Mouse (Mus musculus) liver, embryonic 11.5 days (tissue): Measurements from ENCODE around the gene Kirrel3. TPM values are rescaled to one million over a fixed set of nuclear protein-coding genes. Genes with fewer than 3 reads are reported as not detected.

Experiments
- ATAC-seq: fragments of 200-750 bp; cut with Nextera tagmentation; replicated peaks from 2 replicates; pipeline ENCODE4 v1.8.0; 2017; ENCODE audit warnings: moderate number of reproducible peaks, mild to moderate bottlenecking, moderate TSS enrichment, moderate library complexity; ENCODE audit not compliant: low FRiP score
- DNase-seq: peaks from one replicate; pipeline ENCODE4 v3.0.0-alpha.2; 2017; ENCODE audit warnings: low spot score
- H3K27ac ChIP-seq: fragments of 300-500 bp; sonication (generic); 2 replicates; pipeline ENCODE4 v1.5.1; 2014; ENCODE audit warnings: mild to moderate bottlenecking, low read depth, low read length, control low read depth
- H3K27me3 ChIP-seq: fragments of 300-500 bp; sonication (generic); replicated peaks from 2 replicates; pipeline ENCODE4 v1.6.1; 2014; ENCODE audit warnings: low read length, mixed read lengths; ENCODE audit not compliant: control insufficient read depth, insufficient read depth
- H3K36me3 ChIP-seq: fragments of 300-500 bp; sonication (generic); 2 replicates; pipeline ENCODE4 v1.6.1; 2014; ENCODE audit warnings: mild to moderate bottlenecking, low read length, moderate library complexity, mixed read lengths; ENCODE audit not compliant: control insufficient read depth, insufficient read depth
- H3K4me1 ChIP-seq: fragments of 300-500 bp; sonication (generic); replicated peaks from 2 replicates; pipeline ENCODE4 v1.6.1; 2014; ENCODE audit warnings: low read length, mixed read lengths; ENCODE audit not compliant: control insufficient read depth, insufficient read depth
- H3K4me2 ChIP-seq: fragments of 300-500 bp; sonication (generic); 2 replicates; pipeline ENCODE4 v1.6.1; 2014; ENCODE audit warnings: mild to moderate bottlenecking, control low read depth, moderate library complexity
- H3K4me3 ChIP-seq: fragments of 300-500 bp; sonication (generic); 2 replicates; pipeline ENCODE4 v1.5.1; 2014; ENCODE audit warnings: low read depth, low read length, control low read depth
- H3K9ac ChIP-seq: fragments of 300-500 bp; sonication (generic); 2 replicates; pipeline ENCODE4 v1.6.1; 2014; ENCODE audit warnings: low read depth, low read length, control low read depth
- H3K9me3 ChIP-seq: fragments of 300-500 bp; sonication (generic); 2 replicates; pipeline ENCODE4 v1.6.1; 2016; ENCODE audit warnings: low read length, inconsistent platforms, mixed read lengths; ENCODE audit not compliant: control insufficient read depth
- WGBS: fragments of 180-500 bp; shearing (Covaris S2); extraction: QIAGEN DNeasy Blood & Tissue Kit; methylation state at CpG from one replicate; pipeline ENCODE4 v1.1.7; 2014; 5-methylcytosine and 5-hydroxymethylcytosine counted together
- polyA plus RNA-seq: library from polyadenylated mRNA; unstranded; fragments of >200 nt; fragmentation: Nextera tagmentation; extraction: Ambion mirVana; gene quantifications from 2 replicates; pipeline ENCODE4 v1.2.1, GENCODE M21; 2014

The Kirrel3 gene
- polyA plus RNA-seq, 1 experiment from 2014 or later, result 0.77 TPM

- H3K4me1 ChIP-seq, result no peaks in the 10 kb centered on the region
- H3K4me3 ChIP-seq, result no peak overlapping the region
- H3K27ac ChIP-seq, result no peak overlapping the region
- no peak for ATAC-seq
- 44% methylated on average over 2 of the region's 2 CpGs for WGBS
- no peaks in the 10 kb centered on the region for H3K9me3 ChIP-seq
- H3K9ac ChIP-seq, result no peak overlapping the region
- no peaks in the 10 kb centered on the region for H3K27me3 ChIP-seq
- no peak overlapping the region for H3K4me2 ChIP-seq
- no peak for DNase-seq
- H3K36me3 ChIP-seq, result no peaks in the 10 kb centered on the region
Observed at GRCm38 (mm10) chr9:34624021-34624420, 138.3 kb downstream of the Kirrel3 start.

GRCm38 (mm10) chr9:34628841-34629240 is 143.1 kb downstream of the Kirrel3 start:
- Histone ChIP-seq H3K4me3 (no peak overlapping the region), H3K36me3 (no peaks in the 10 kb centered on the region), H3K4me1 (no peaks in the 10 kb centered on the region), H3K4me2 (no peak overlapping the region), H3K27ac (no peak overlapping the region), H3K27me3 (no peaks in the 10 kb centered on the region), H3K9ac (no peak overlapping the region), H3K9me3 (no peaks in the 10 kb centered on the region)
- ATAC-seq (no peak), DNase-seq (no peak)
- WGBS, result 64% methylated on average over 3 of the region's 3 CpGs

- 81% methylated on average over 6 of the region's 6 CpGs for WGBS
Observed at GRCm38 (mm10) chr9:34635696-34636095, 150.0 kb downstream of the Kirrel3 start.

GRCm38 (mm10) chr9:34643917-34644316 is 158.2 kb downstream of the Kirrel3 start:
- DNase-seq (no peak), ATAC-seq (no peak)
- no peaks in the 10 kb centered on the region for H3K36me3 ChIP-seq
- no peaks in the 10 kb centered on the region for H3K4me1 ChIP-seq
- WGBS, result 42% methylated on average over 3 of the region's 3 CpGs
- H3K4me2 ChIP-seq, result no peak overlapping the region
- H3K9me3 ChIP-seq, result no peaks in the 10 kb centered on the region
- no peak overlapping the region for H3K27ac ChIP-seq
- H3K9ac ChIP-seq, result no peak overlapping the region
- H3K27me3 ChIP-seq, result no peaks in the 10 kb centered on the region
- no peak overlapping the region for H3K4me3 ChIP-seq

More at GRCm38 (mm10) chr9:34635696-34636095, 150.0 kb downstream of the Kirrel3 start:
- DNase-seq (no peak), ATAC-seq (no peak)
- Histone ChIP-seq H3K36me3 (no peaks in the 10 kb centered on the region), H3K4me2 (no peak overlapping the region), H3K27ac (no peak overlapping the region), H3K9ac (no peak overlapping the region), H3K4me3 (no peak overlapping the region), H3K27me3 (no peaks in the 10 kb centered on the region), H3K9me3 (no peaks in the 10 kb centered on the region), H3K4me1 (no peaks in the 10 kb centered on the region)

GRCm38 (mm10) chr9:34644392-34644791 is 158.7 kb downstream of the Kirrel3 start:
- ATAC-seq, result no peak
- no peak overlapping the region for H3K9ac ChIP-seq
- H3K9me3 ChIP-seq, result no peaks in the 10 kb centered on the region
- H3K27ac ChIP-seq, result no peak overlapping the region
- no peak for DNase-seq
- no peaks in the 10 kb centered on the region for H3K27me3 ChIP-seq
- H3K36me3 ChIP-seq, result no peaks in the 10 kb centered on the region
- no peak overlapping the region for H3K4me2 ChIP-seq
- H3K4me1 ChIP-seq, result no peaks in the 10 kb centered on the region
- WGBS, result 76% methylated on average over 8 of the region's 8 CpGs
- H3K4me3 ChIP-seq, result no peak overlapping the region

- no peak overlapping the region for H3K9ac ChIP-seq
- H3K27ac ChIP-seq, result no peak overlapping the region
- no peak for ATAC-seq
- no peaks in the 10 kb centered on the region for H3K27me3 ChIP-seq
- no peak overlapping the region for H3K4me2 ChIP-seq
- no peak for DNase-seq
- no peaks in the 10 kb centered on the region for H3K36me3 ChIP-seq
- 66% methylated on average over 9 of the region's 9 CpGs for WGBS
- no peaks in the 10 kb centered on the region for H3K9me3 ChIP-seq
- H3K4me1 ChIP-seq, result no peaks in the 10 kb centered on the region
- H3K4me3 ChIP-seq, result no peak overlapping the region
Observed at GRCm38 (mm10) chr9:34646831-34647230, 161.1 kb downstream of the Kirrel3 start.

- Histone ChIP-seq H3K9ac (no peak overlapping the region), H3K4me2 (no peak overlapping the region), H3K4me3 (no peak overlapping the region), H3K9me3 (no peaks in the 10 kb centered on the region), H3K36me3 (no peaks in the 10 kb centered on the region), H3K27me3 (no peaks in the 10 kb centered on the region), H3K27ac (no peak overlapping the region), H3K4me1 (no peaks in the 10 kb centered on the region)
- ATAC-seq (no peak), DNase-seq (no peak)
- 57% methylated on average over 3 of the region's 3 CpGs for WGBS
Observed at GRCm38 (mm10) chr9:34652278-34652677, 166.6 kb downstream of the Kirrel3 start.

GRCm38 (mm10) chr9:34653141-34653540 is 167.4 kb downstream of the Kirrel3 start:
- no peaks in the 10 kb centered on the region for H3K27me3 ChIP-seq
- H3K9ac ChIP-seq, result no peak overlapping the region
- no peak for ATAC-seq
- no peaks in the 10 kb centered on the region for H3K4me1 ChIP-seq
- H3K27ac ChIP-seq, result no peak overlapping the region
- H3K4me3 ChIP-seq, result no peak overlapping the region
- H3K9me3 ChIP-seq, result no peaks in the 10 kb centered on the region
- no peak overlapping the region for H3K4me2 ChIP-seq
- DNase-seq, result no peak
- H3K36me3 ChIP-seq, result no peaks in the 10 kb centered on the region
- 74% methylated on average over 1 of the region's 1 CpGs for WGBS

GRCm38 (mm10) chr9:34660566-34660965 is 174.9 kb downstream of the Kirrel3 start:
- H3K9me3 ChIP-seq, result no peaks in the 10 kb centered on the region

More at GRCm38 (mm10) chr9:34660566-34660965, 174.9 kb downstream of the Kirrel3 start:
- no peaks in the 10 kb centered on the region for H3K27me3 ChIP-seq
- no peak overlapping the region for H3K4me2 ChIP-seq
- no peak overlapping the region for H3K4me3 ChIP-seq
- ATAC-seq, result no peak
- H3K4me1 ChIP-seq, result no peaks in the 10 kb centered on the region
- H3K36me3 ChIP-seq, result no peaks in the 10 kb centered on the region
- WGBS, result 76% methylated on average over 1 of the region's 1 CpGs
- DNase-seq, result no peak
- no peak overlapping the region for H3K9ac ChIP-seq
- no peak overlapping the region for H3K27ac ChIP-seq
